In genomic region chr2:151868196-151868595, GRCm38 (mm10) we compare ENCODE assay signal across 48 mouse cellular contexts. TPM values are rescaled to one million over a fixed set of nuclear protein-coding genes. Genes with fewer than 3 reads are reported as not detected.
"Had no signal": no experiment of that assay in that cellular context is flagged by ENCODE, and none has a peak within 500 bp of the region (broad histone marks: within the 10 kb centered on the region; RNA-seq: fewer than 3 reads in every experiment).

No protein-coding gene starts in this region.

- H3K4me3 ChIP-seq: heart, embryonic 10.5 days; heart, embryonic 12.5 days; heart, embryonic 13.5 days; heart, embryonic 15.5 days; hindbrain, embryonic 10.5 days; hindbrain, embryonic 12.5 days; hindbrain, embryonic 13.5 days; hindbrain, embryonic 15.5 days; intestine, embryonic 15.5 days; kidney, embryonic 15.5 days; layer of hippocampus, adult 2 months; left cerebral cortex, adult 2 months had no signal

- H3K4me2 ChIP-seq: heart, embryonic 11.5 days; heart, embryonic 12.5 days; heart, embryonic 13.5 days; heart, embryonic 15.5 days; hindbrain, embryonic 12.5 days; hindbrain, embryonic 13.5 days; hindbrain, embryonic 14.5 days; hindbrain, embryonic 15.5 days; intestine, embryonic 15.5 days; kidney, embryonic 15.5 days had no signal

- H3K9me3 ChIP-seq: heart, embryonic 10.5 days; heart, embryonic 12.5 days; heart, embryonic 13.5 days; heart, embryonic 15.5 days; hindbrain, embryonic 10.5 days; hindbrain, embryonic 12.5 days; hindbrain, embryonic 13.5 days; hindbrain, embryonic 15.5 days; intestine, embryonic 15.5 days; kidney, embryonic 15.5 days had no signal

- H3K36me3 ChIP-seq: heart, embryonic 10.5 days; heart, embryonic 12.5 days; heart, embryonic 13.5 days; heart, embryonic 15.5 days; hindbrain, embryonic 10.5 days; hindbrain, embryonic 12.5 days; hindbrain, embryonic 13.5 days; hindbrain, embryonic 15.5 days; intestine, embryonic 15.5 days; kidney, embryonic 15.5 days had no signal

- H3K27ac ChIP-seq: heart, embryonic 10.5 days; heart, embryonic 13.5 days; heart, embryonic 15.5 days; hindbrain, embryonic 10.5 days; hindbrain, embryonic 12.5 days; hindbrain, embryonic 13.5 days; hindbrain, embryonic 14.5 days; hindbrain, embryonic 15.5 days; hindbrain, postnatal 0 days; intestine, embryonic 15.5 days; kidney, embryonic 15.5 days; kidney, postnatal 0 days; layer of hippocampus, adult 2 months; left cerebral cortex, adult 2 months had no signal

- H3K27me3 ChIP-seq: hindbrain, embryonic 12.5 days; hindbrain, embryonic 15.5 days; intestine, embryonic 15.5 days; kidney, embryonic 15.5 days had no signal

- H3K4me1 ChIP-seq: heart, embryonic 12.5 days; heart, embryonic 13.5 days; heart, embryonic 15.5 days; hindbrain, embryonic 12.5 days; hindbrain, embryonic 13.5 days; hindbrain, embryonic 15.5 days; intestine, embryonic 15.5 days; kidney, embryonic 15.5 days had no signal

- H3K9ac ChIP-seq: heart, embryonic 12.5 days; heart, embryonic 13.5 days; heart, embryonic 15.5 days; hindbrain, embryonic 12.5 days; hindbrain, embryonic 13.5 days; hindbrain, embryonic 14.5 days; hindbrain, embryonic 15.5 days; intestine, embryonic 15.5 days; kidney, embryonic 15.5 days had no signal

- ATAC-seq: hindbrain, embryonic 16.5 days; hindbrain, postnatal 0 days; inflammation-experienced regulatory T-cells, adult 6 months; intestine, embryonic 15.5 days; intestine, embryonic 16.5 days; intestine, postnatal 0 days had no signal

- DNase-seq: heart, postnatal 14 days; heart, postnatal 36 days; heart, postnatal 4 days; kidney, adult 11 months; kidney, adult 18-20 months; kidney, adult 2 months; kidney, adult 8-10 months; kidney, adult 9 months; kidney, postnatal 10 days; kidney, postnatal 14 days; kidney, postnatal 25 days; kidney, postnatal 36 days; kidney, postnatal 4 days; layer of hippocampus, postnatal 36 days had no signal

RNA-seq across cellular contexts. Expression of gene Rspo4, which starts 25.5 kb away (rescaled TPM):
- total RNA-seq: heart, postnatal 14 days; heart, postnatal 25 days; heart, postnatal 36 days; heart, postnatal 4 days; hematopoietic stem cell, adult 5-6 weeks; layer of hippocampus, adult 18-20 months; layer of hippocampus, adult 2 months; layer of hippocampus, adult 8-10 months; layer of hippocampus, postnatal 10 days; layer of hippocampus, postnatal 14 days; layer of hippocampus, postnatal 25 days; layer of hippocampus, postnatal 36 days; left cerebral cortex, adult 2 months had no signal
- polyA plus RNA-seq: heart, embryonic 12.5 days; heart, embryonic 13.5 days; heart, embryonic 14.5 days; heart, embryonic 15.5 days; heart, embryonic 16.5 days; heart, postnatal 0 days; inflammation-experienced regulatory T-cells, adult 6 months; intestine, embryonic 14.5 days; intestine, embryonic 15.5 days; intestine, postnatal 0 days; kidney, adult 2 months; kidney, embryonic 14.5 days; kidney, embryonic 15.5 days; kidney, postnatal 0 days; large intestine, adult 2 months had no signal

RNA-seq across cellular contexts. Expression of gene Angpt4, which starts 42.8 kb away (rescaled TPM):
- total RNA-seq: hematopoietic stem cell, adult 5-6 weeks; layer of hippocampus, adult 18-20 months; layer of hippocampus, postnatal 10 days; left cerebral cortex, adult 18-20 months; left cerebral cortex, adult 2 months had no signal
- polyA plus RNA-seq: inflammation-experienced regulatory T-cells, adult 6 months had no signal
